Mouse (Mus musculus): Measurements from ENCODE around the gene Rps2. TPM values are rescaled to one million over a fixed set of nuclear protein-coding genes. Genes with fewer than 3 reads are reported as not detected.

The Rps2 gene
- polyA plus RNA-seq, 1 experiment from 2014 or later: 729 TPM

- Histone ChIP-seq H3K9ac (replicated peaks) (no peak overlapping the region), H3K9me3 (replicated peaks) (no peaks in the 10 kb centered on the region), H3K27me3 (replicated peaks) (0 out of 2 replicates have a peak, but pooled peaks cover 4% of the 10 kb centered on the region), H3K27ac (replicated peaks) (no peak overlapping the region), H3K4me1 (peaks cover 17% of the 10 kb centered on the region), H3K4me2 (peak overlapping the region; percentile 77; the same call in 1 of the 2 replicates), H3K4me3 (replicated peaks) (no peak overlapping the region), H3K36me3 (no peaks in the 10 kb centered on the region)
- 87% methylated on average over 7 of the region's 7 CpGs for WGBS
- ATAC-seq (ENCODE audit: low FRiP score): no peak
These were observed 17.5 kb downstream of the Rps2 start for GRCm38 (mm10) chr17:24735446-24735845.

- Histone ChIP-seq H3K27me3 (replicated peaks) (0 out of 2 replicates have a peak, but pooled peaks cover 4% of the 10 kb centered on the region), H3K9ac (replicated peaks) (peak within 1 kb of the TSS; percentile 54), H3K36me3 (peaks cover 4% of the 10 kb centered on the region; the same call in 1 of the 2 replicates), H3K9me3 (replicated peaks) (no peaks in the 10 kb centered on the region), H3K4me2 (peak within 1 kb of the TSS; percentile 77), H3K4me1 (peaks cover 17% of the 10 kb centered on the region), H3K4me3 (replicated peaks) (peak within 1 kb of the TSS; percentile 63), H3K27ac (replicated peaks) (peak within 1 kb of the TSS; percentile 73)
- ATAC-seq (ENCODE audit: low FRiP score): peak; percentile 95
- WGBS: 2% methylated on average over 29 of the region's 29 CpGs
These were observed 18.6 kb downstream of the Rps2 start, which contains the start of gene Msrb1 for GRCm38 (mm10) chr17:24736330-24737051. Msrb1 (plus strand) TSS chr17:24736642.

GRCm38 (mm10) chr17:24737135-24737810, 19.4 kb downstream of the Rps2 start:
- peaks cover 17% of the 10 kb centered on the region for H3K4me1 ChIP-seq
- peak overlapping the region; percentile 54 for H3K9ac ChIP-seq (replicated peaks)
- ATAC-seq (ENCODE audit: low FRiP score): no peak
- peaks cover 7% of the 10 kb centered on the region; the same call in 1 of the 2 replicates for H3K36me3 ChIP-seq
- H3K27ac ChIP-seq (replicated peaks): no peak overlapping the region
- 0 out of 2 replicates have a peak, but pooled peaks cover 3% of the 10 kb centered on the region for H3K27me3 ChIP-seq (replicated peaks)
- H3K4me2 ChIP-seq: peak overlapping the region; percentile 77
- H3K9me3 ChIP-seq (replicated peaks): no peaks in the 10 kb centered on the region
- 20% methylated on average over 8 of the region's 8 CpGs for WGBS
- H3K4me3 ChIP-seq (replicated peaks): peak overlapping the region; percentile 63

- ATAC-seq (ENCODE audit: low FRiP score): no peak
- Histone ChIP-seq H3K36me3 (peaks cover 7% of the 10 kb centered on the region; the same call in 1 of the 2 replicates), H3K27me3 (replicated peaks) (no peaks in the 10 kb centered on the region), H3K4me3 (replicated peaks) (no peak overlapping the region), H3K9ac (replicated peaks) (no peak overlapping the region), H3K9me3 (replicated peaks) (no peaks in the 10 kb centered on the region), H3K4me1 (peaks cover 17% of the 10 kb centered on the region), H3K27ac (replicated peaks) (no peak overlapping the region), H3K4me2 (no peak overlapping the region)
- 85% methylated on average over 4 of the region's 4 CpGs for WGBS
These were observed 20.3 kb downstream of the Rps2 start for GRCm38 (mm10) chr17:24738238-24738637.

- Histone ChIP-seq H3K27ac (replicated peaks) (no peak overlapping the region), H3K9ac (replicated peaks) (no peak overlapping the region), H3K9me3 (replicated peaks) (no peaks in the 10 kb centered on the region), H3K4me3 (replicated peaks) (no peak overlapping the region), H3K4me1 (peaks cover 17% of the 10 kb centered on the region), H3K27me3 (replicated peaks) (no peaks in the 10 kb centered on the region), H3K36me3 (peaks cover 7% of the 10 kb centered on the region; the same call in 1 of the 2 replicates), H3K4me2 (no peak overlapping the region)
- 84% methylated on average over 8 of the region's 8 CpGs for WGBS
- no peak for ATAC-seq (ENCODE audit: low FRiP score)
These were observed 22.0 kb downstream of the Rps2 start for GRCm38 (mm10) chr17:24739926-24740325.

GRCm38 (mm10) chr17:24742307-24742706, 24.4 kb downstream of the Rps2 start:
- H3K9me3 ChIP-seq (replicated peaks): no peaks in the 10 kb centered on the region
- peaks cover 7% of the 10 kb centered on the region; the same call in 1 of the 2 replicates for H3K36me3 ChIP-seq
- WGBS: 84% methylated on average over 8 of the region's 8 CpGs
- no peak for ATAC-seq (ENCODE audit: low FRiP score)
- no peak overlapping the region for H3K4me3 ChIP-seq (replicated peaks)
- no peak overlapping the region for H3K27ac ChIP-seq (replicated peaks)
- H3K4me2 ChIP-seq: no peak overlapping the region
- H3K27me3 ChIP-seq (replicated peaks): 0 out of 2 replicates have a peak, but pooled peaks cover 5% of the 10 kb centered on the region
- no peak overlapping the region for H3K9ac ChIP-seq (replicated peaks)
- peaks cover 6% of the 10 kb centered on the region for H3K4me1 ChIP-seq

- Histone ChIP-seq H3K4me2 (no peak overlapping the region), H3K9ac (replicated peaks) (no peak overlapping the region), H3K27me3 (replicated peaks) (peaks cover 14% of the 10 kb centered on the region), H3K9me3 (replicated peaks) (no peaks in the 10 kb centered on the region), H3K36me3 (peaks cover 7% of the 10 kb centered on the region; the same call in 1 of the 2 replicates), H3K4me3 (replicated peaks) (no peak overlapping the region), H3K27ac (replicated peaks) (no peak overlapping the region), H3K4me1 (no peaks in the 10 kb centered on the region)
- 71% methylated on average over 5 of the region's 5 CpGs for WGBS
- no peak for ATAC-seq (ENCODE audit: low FRiP score)
These were observed 26.0 kb downstream of the Rps2 start for GRCm38 (mm10) chr17:24743896-24744295.

GRCm38 (mm10) chr17:24744381-24744780, 26.5 kb downstream of the Rps2 start:
- no peak overlapping the region for H3K27ac ChIP-seq (replicated peaks)
- H3K9ac ChIP-seq (replicated peaks): no peak overlapping the region
- H3K27me3 ChIP-seq (replicated peaks): peaks cover 17% of the 10 kb centered on the region
- WGBS: 68% methylated on average over 3 of the region's 3 CpGs
- H3K9me3 ChIP-seq (replicated peaks): no peaks in the 10 kb centered on the region
- peaks cover 7% of the 10 kb centered on the region; the same call in 1 of the 2 replicates for H3K36me3 ChIP-seq
- H3K4me1 ChIP-seq: no peaks in the 10 kb centered on the region
- ATAC-seq (ENCODE audit: low FRiP score): no peak
- H3K4me3 ChIP-seq (replicated peaks): no peak overlapping the region
- H3K4me2 ChIP-seq: no peak overlapping the region

- H3K9ac ChIP-seq (replicated peaks): 0 out of 2 replicates have a peak overlapping the region, but pooled peaks have one; percentile 14
- WGBS: 20% methylated on average over 7 of the region's 7 CpGs
These were observed 27.9 kb downstream of the Rps2 start for GRCm38 (mm10) chr17:24745526-24746497.

GRCm38 (mm10) chr17:24746986-24747385, 29.1 kb downstream of the Rps2 start:
- Histone ChIP-seq H3K4me2 (no peak overlapping the region), H3K4me3 (replicated peaks) (no peak overlapping the region), H3K9ac (replicated peaks) (no peak overlapping the region), H3K36me3 (no peaks in the 10 kb centered on the region), H3K27me3 (replicated peaks) (peaks cover 39% of the 10 kb centered on the region), H3K4me1 (no peaks in the 10 kb centered on the region), H3K27ac (replicated peaks) (no peak overlapping the region), H3K9me3 (replicated peaks) (no peaks in the 10 kb centered on the region)
- ATAC-seq (ENCODE audit: low FRiP score): no peak
- 43% methylated on average over 4 of the region's 4 CpGs for WGBS

More at GRCm38 (mm10) chr17:24745526-24746497, 27.9 kb downstream of the Rps2 start:
- Histone ChIP-seq H3K4me3 (replicated peaks) (no peak overlapping the region), H3K27ac (replicated peaks) (no peak overlapping the region), H3K27me3 (replicated peaks) (peaks cover 29% of the 10 kb centered on the region), H3K4me2 (no peak overlapping the region), H3K4me1 (no peaks in the 10 kb centered on the region), H3K9me3 (replicated peaks) (no peaks in the 10 kb centered on the region), H3K36me3 (peaks cover 7% of the 10 kb centered on the region; the same call in 1 of the 2 replicates)
- peak; percentile 88 for ATAC-seq (ENCODE audit: low FRiP score)

- WGBS: 25% methylated on average over 4 of the region's 4 CpGs
- Histone ChIP-seq H3K9ac (replicated peaks) (no peak overlapping the region), H3K4me3 (replicated peaks) (no peak overlapping the region), H3K9me3 (replicated peaks) (no peaks in the 10 kb centered on the region), H3K27ac (replicated peaks) (no peak overlapping the region), H3K36me3 (no peaks in the 10 kb centered on the region), H3K27me3 (replicated peaks) (peaks cover 81% of the 10 kb centered on the region), H3K4me2 (no peak overlapping the region), H3K4me1 (peaks cover 14% of the 10 kb centered on the region)
- ATAC-seq (ENCODE audit: low FRiP score): no peak
These were observed 33.6 kb downstream of the Rps2 start for GRCm38 (mm10) chr17:24751528-24751927.

Measured in neural tube, embryonic 15.5 days (tissue).